Mouse (Mus musculus) E14TG2a.4 (cell line): Measurements from ENCODE around the gene Wbp1l.

Experiments
- CTCF ChIP-seq: conservative IDR thresholded peaks from 2 replicates; pipeline ENCODE4 v1.5.1; 2014; ENCODE audit warnings: low read length
- NANOG ChIP-seq: IDR thresholded peaks from 2 replicates; pipeline ENCODE4 v1.6.1; 2014; ENCODE audit warnings: borderline replicate concordance, low read length, mixed read lengths
- POU5F1 ChIP-seq: IDR thresholded peaks from 2 replicates; pipeline ENCODE4 v1.6.1; 2014; ENCODE audit warnings: low read length, borderline replicate concordance

DNA sequence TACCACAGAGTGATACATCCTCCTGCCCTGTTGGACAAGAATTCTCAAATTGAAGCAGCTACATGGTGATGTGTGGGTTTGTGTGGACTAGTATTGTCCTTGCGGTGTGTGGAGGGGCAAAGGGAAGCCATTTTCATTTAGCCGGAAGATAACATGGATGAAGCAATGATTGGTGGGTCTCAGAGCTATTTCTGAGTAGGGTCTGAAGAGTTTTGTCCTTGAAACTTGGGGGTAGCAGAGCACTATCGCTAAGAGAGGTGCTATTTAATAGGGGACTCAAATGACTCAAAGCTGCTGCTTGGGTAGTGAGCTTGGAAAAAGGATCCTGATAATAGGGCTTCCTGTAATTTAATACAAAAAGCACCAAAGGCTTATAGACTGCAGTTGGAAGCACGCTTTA is 697 bp upstream of the Wbp1l start:
- TF ChIP-seq CTCF (no peak), NANOG (no peak), POU5F1 (no peak)
